10 mouse cellular contexts compared by ENCODE assay signal in the genomic region with DNA sequence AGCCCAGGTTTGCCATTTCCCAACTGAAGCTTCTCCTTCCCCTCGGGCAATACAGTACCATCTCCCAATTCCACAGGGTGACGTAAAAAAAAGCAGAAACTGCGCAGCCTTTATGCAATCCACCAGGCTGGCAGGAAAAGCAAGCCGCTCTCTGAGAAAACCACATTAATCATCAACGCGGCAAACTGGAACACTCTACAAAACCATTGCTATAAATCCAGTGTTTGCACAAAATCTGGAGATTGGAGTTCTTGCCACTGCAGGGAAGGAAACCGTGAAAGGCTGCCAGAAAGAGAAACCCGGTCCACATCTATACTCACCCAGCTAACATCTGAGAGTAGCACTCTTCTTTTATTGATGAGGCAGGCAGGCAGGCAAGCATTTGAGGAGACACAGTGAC.
A peak's percentile ranks its signal among the peaks of the same experiment; 100 is the strongest.
DNase-seq lines count a peak whose midpoint lies in the region; ATAC-seq lines count a peak whose summit lies in the region.
"Had no signal": no experiment of that assay in that cellular context is flagged by ENCODE, and none has a peak within 500 bp of the region (broad histone marks: within the 10 kb centered on the region; RNA-seq: fewer than 3 reads in every experiment).

No protein-coding gene starts in this region.

- no peak overlapping the region for H3K9ac ChIP-seq in lung, embryonic 16.5 days (ENCODE audit: low read length)

- peak overlapping the region; percentile 28 for H3K27ac ChIP-seq in lung, embryonic 16.5 days (ENCODE audit: low read length)

- WGBS in lung, embryonic 16.5 days = 12% methylated on average over 8 of the region's 8 CpGs

- DNase-seq in adrenal gland, adult 2 months = peak; percentile 66
- no peak for DNase-seq in adrenal gland, postnatal 25 days
- DNase-seq in 3T3-L1 (ENCODE audit: low read depth, low spot score) = peak; percentile 27
- no peak for DNase-seq in layer of hippocampus, postnatal 36 days
- no peak for DNase-seq in frontal cortex, postnatal 36 days (ENCODE audit: low spot score in 2 of 2)
- no peak for DNase-seq in thymus, postnatal 0 days (ENCODE audit: low spot score)
- DNase-seq: B cell, adult 2 months; heart, postnatal 10 days had no signal

- no peaks in the 10 kb centered on the region for H3K9me3 ChIP-seq in lung, embryonic 16.5 days (ENCODE audit: control insufficient read depth, low read length)

- H3K4me2 ChIP-seq in lung, embryonic 16.5 days (ENCODE audit: low read depth, low read length) = peak overlapping the region; percentile 23; the same call in 1 of the 2 replicates

- H3K36me3 ChIP-seq in lung, embryonic 16.5 days (ENCODE audit: control insufficient read depth, insufficient read depth, low read length) = no peaks in the 10 kb centered on the region

- H3K27me3 ChIP-seq in lung, embryonic 16.5 days (ENCODE audit: control insufficient read depth, insufficient read depth, low read depth, low read length) = no peaks in the 10 kb centered on the region

- ATAC-seq in hematopoietic stem cell, adult 5-6 weeks (replicated peaks in 1 of 2; ENCODE audit: insufficient read depth in 1 of 2, low FRiP score in 2 of 2, low TSS enrichment in 1 of 2, low read depth in 1 of 2, poor library complexity in 2 of 2, severe bottlenecking in 2 of 2) = peak; percentile 34 to 64; a peak in 3 of 4 replicates
- peak; percentile 63 for ATAC-seq in lung, embryonic 16.5 days (ENCODE audit: low read depth)

- H3K4me3 ChIP-seq in lung, embryonic 16.5 days (ENCODE audit: low read length) = no peak overlapping the region

- peaks cover 27% of the 10 kb centered on the region for H3K4me1 ChIP-seq in lung, embryonic 16.5 days (replicated peaks; ENCODE audit: control insufficient read depth, insufficient read depth, low read length)

Comparison
In these comparisons a context has a peak if more than half of its experiments do, and no peak if none do; other contexts are left out.
1. DNase-seq: peak in adrenal gland, adult 2 months (single experiment) and 3T3-L1 (single experiment); none in adrenal gland, postnatal 25 days (single experiment), layer of hippocampus, postnatal 36 days (0 of 2), frontal cortex, postnatal 36 days (0 of 2) and thymus, postnatal 0 days (single experiment).